Mouse (Mus musculus): Measurements from ENCODE around the gene Ccnd3.

GRCm38 (mm10) chr17:47506697-47507096, 1.8 kb downstream of the Ccnd3 start:
- no peak for TF ChIP-seq TAL1 (IDR thresholded peaks at IDR 0.05; ENCODE audit: low read length)
- TF ChIP-seq GATA1 (IDR thresholded peaks at IDR 0.05; ENCODE audit: low read length) = no peak
